Mouse (Mus musculus) C2C12 (cell line): ENCODE measurements around the gene Ing1.

Experiments used
- CEBPB ChIP-seq: IDR thresholded peaks from one replicate; pipeline ENCODE4 v1.6.1; 2011; ENCODE audit warnings: low read depth, mild to moderate bottlenecking, control low read depth, moderate library complexity
- CTCF ChIP-seq: IDR thresholded peaks from one replicate; pipeline ENCODE4 v1.5.1; 2011; ENCODE audit not compliant: control insufficient read depth, insufficient read depth, insufficient read length
- FOSL1 ChIP-seq: IDR thresholded peaks from one replicate; pipeline ENCODE4 v1.8.0; 2011; ENCODE audit warnings: mild to moderate bottlenecking, low read length; ENCODE audit not compliant: poor library complexity, insufficient read depth, severe bottlenecking
- MAX ChIP-seq: IDR thresholded peaks from one replicate; pipeline ENCODE4 v1.6.1; 2011; ENCODE audit warnings: mild to moderate bottlenecking, control low read depth
- MYOD1 ChIP-seq: IDR thresholded peaks from one replicate; pipeline ENCODE4 v1.6.1; 2011; ENCODE audit warnings: low read depth; ENCODE audit not compliant: control insufficient read depth, insufficient read length
- MYOG ChIP-seq: IDR thresholded peaks from one replicate; pipeline ENCODE4 v1.6.1; 2011; ENCODE audit not compliant: control insufficient read depth, insufficient read length; ENCODE audit errors: extremely low read depth
- USF1 ChIP-seq: IDR thresholded peaks from one replicate; pipeline ENCODE4 v1.6.1; 2011; ENCODE audit warnings: low read depth, mild to moderate bottlenecking, control low read depth, moderate library complexity

DNA sequence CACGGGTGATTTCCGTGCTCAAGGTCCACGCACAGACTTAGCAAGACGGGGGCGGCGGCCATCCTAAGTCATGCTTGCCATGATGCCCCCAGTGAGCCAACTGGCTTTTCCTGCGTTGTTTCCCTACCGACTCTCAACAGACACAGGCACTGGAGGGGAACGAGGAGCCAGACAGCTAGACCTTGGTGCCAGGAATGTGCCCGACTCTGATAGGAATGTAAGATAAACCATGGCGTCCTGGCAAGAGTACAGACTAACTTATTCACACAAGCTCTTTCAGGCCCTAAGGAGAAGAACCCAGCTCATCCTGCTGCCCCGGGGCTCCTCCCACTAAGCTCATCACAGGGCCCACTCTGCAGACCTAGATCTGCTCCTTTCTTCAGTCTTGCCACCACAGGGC is 13.3 kb upstream of the Ing1 start:
- TF ChIP-seq CTCF, result no peak
- TF ChIP-seq MYOG, result no peak
- TF ChIP-seq USF1, result no peak
- no peak for TF ChIP-seq FOSL1
- TF ChIP-seq MAX, result no peak
- no peak for TF ChIP-seq MYOD1
- no peak for TF ChIP-seq CEBPB
